Mouse (Mus musculus) splenic B cell, adult 2 months (primary cell): ENCODE data around the gene 4930432K21Rik.

Experiments used
- DNase-seq: peaks from one replicate; pipeline ENCODE4 v3.0.0-alpha.2; 2011; ENCODE audit warnings: low read depth, low spot score
- H3K27me3 ChIP-seq: 2 replicates; pipeline ENCODE4 v1.6.1; 2012; ENCODE audit warnings: mild to moderate bottlenecking, low read length, moderate library complexity, mixed read lengths; ENCODE audit not compliant: control insufficient read depth, poor library complexity, insufficient read depth, severe bottlenecking
- H3K36me3 ChIP-seq: 2 replicates; pipeline ENCODE4 v1.6.1; 2012; ENCODE audit warnings: mild to moderate bottlenecking, low read length, moderate library complexity, mixed read lengths; ENCODE audit not compliant: control insufficient read depth, poor library complexity, insufficient read depth, severe bottlenecking

4930432K21Rik gene

DNA sequence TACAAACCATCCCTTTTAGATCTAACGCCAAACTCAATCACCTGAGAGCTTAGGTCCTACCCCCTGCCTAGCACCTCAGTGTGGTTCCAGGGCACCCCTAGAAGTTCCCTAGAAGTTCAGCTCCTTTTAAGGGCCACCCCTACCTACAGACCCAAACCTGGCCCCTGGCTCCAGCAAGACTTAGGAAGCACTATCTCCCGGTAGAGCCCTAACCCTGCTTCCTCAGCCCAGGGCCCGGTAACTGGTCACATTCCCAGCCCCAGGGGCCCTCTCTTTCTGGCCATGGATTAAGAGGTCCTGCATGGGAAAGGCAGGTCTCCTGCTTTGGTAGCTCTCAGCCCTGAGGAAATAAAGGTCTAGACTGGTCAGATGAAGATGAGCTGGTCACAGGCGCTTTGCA lies 32.1 kb downstream of the 4930432K21Rik start:
- DNase-seq = no peak
- Histone ChIP-seq H3K27me3 (no peaks in the 10 kb centered on the region), H3K36me3 (no peaks in the 10 kb centered on the region)

DNA sequence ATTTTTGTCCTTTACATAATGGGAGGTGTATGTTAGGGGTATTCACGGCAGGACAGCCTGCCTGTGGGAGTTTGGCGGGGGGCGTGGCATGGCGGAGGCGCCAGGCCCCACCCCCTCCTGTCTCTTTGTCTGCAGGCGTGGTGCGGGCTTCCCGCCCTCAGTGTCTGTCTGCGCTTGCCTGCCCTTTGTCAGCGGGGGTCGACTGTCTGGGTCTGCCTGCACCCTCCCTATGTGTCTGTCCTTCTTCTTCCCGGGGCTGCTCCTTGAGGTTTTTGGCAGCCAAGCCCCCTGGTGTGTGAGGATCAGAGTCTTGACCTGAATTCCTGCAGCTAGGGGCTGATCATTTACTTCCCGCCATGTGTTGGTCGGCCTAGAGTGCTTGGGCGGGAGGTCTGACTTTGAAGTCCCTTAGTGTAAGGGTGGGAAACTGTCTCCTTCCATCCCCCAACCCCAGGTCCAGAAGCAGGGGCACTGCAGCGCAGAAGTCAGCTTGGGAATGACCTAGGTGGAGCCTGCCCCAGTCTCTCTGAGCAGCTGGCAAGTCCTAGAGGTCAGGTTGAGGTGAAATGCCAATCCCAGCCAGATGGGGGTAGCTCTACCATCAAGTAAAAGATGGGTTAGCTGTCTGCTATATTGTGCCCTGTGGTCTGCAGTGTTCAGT lies 32.8 kb downstream of the 4930432K21Rik start:
- Histone ChIP-seq H3K27me3 (no peaks in the 10 kb centered on the region), H3K36me3 (no peaks in the 10 kb centered on the region)
- no peak for DNase-seq

DNA sequence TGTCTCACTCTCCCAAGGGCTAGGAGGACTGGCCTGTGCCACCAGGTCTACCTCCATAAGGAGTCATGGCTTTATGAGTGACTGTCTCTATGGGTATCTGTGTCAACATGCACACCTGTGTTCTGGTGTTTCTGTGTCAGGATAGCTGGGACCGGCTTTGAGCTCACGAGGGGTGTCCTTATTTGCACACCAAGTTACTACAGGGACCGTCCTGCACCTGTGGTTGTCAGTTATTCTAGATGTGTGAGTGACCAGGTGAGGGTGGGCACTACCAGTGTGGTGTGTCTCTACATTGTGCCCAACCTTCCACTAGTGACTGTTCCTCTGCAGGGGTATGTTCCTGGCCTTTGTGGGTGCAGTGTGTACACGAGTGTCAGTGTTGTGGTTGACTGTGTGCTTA lies 35.0 kb downstream of the 4930432K21Rik start:
- no peak for DNase-seq
- no peaks in the 10 kb centered on the region for H3K36me3 ChIP-seq
- no peaks in the 10 kb centered on the region for H3K27me3 ChIP-seq

DNA sequence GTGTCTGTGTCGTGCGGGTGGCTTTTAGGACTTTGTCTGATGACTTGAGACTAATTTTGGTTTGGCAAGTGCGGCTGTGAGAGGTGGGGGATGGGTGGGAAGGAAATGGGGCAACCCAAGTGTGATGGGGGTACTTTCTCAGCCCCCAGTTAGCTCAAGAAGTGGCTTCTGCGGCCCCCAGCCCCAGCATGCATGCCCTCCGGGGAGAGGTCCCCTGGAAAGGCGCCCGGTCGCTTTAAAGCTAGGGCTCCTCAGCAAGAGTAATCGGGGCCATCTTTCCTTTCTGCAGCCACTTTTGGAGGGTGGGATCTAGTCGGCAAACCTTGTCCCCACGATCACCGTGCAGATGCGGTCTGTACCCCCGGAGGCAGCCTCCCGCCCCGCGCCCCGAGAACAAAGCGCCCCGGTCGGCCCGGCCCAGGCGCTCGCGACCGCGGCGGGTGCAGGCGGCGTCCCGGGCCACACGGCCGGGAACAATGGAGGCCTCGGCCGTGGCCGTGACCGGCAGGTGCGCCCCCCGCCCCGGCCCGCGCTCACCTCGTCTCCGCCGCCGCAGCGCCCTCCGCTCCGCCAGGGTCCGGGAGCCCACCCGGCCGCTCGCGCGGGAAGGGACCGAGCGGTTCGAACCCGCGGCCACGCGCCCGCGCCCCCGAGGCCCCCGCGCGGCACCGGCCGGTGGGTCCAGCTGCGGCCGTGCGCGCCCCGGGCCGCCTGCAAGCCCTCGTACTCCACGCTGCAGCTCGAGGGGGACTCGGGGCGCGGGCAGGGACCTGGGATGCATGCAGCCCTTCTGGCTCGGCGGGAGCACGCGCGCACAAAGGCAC lies 35.6 kb downstream of the 4930432K21Rik start:
- H3K27me3 ChIP-seq = no peaks in the 10 kb centered on the region
- no peaks in the 10 kb centered on the region for H3K36me3 ChIP-seq
- DNase-seq = no peak

DNA sequence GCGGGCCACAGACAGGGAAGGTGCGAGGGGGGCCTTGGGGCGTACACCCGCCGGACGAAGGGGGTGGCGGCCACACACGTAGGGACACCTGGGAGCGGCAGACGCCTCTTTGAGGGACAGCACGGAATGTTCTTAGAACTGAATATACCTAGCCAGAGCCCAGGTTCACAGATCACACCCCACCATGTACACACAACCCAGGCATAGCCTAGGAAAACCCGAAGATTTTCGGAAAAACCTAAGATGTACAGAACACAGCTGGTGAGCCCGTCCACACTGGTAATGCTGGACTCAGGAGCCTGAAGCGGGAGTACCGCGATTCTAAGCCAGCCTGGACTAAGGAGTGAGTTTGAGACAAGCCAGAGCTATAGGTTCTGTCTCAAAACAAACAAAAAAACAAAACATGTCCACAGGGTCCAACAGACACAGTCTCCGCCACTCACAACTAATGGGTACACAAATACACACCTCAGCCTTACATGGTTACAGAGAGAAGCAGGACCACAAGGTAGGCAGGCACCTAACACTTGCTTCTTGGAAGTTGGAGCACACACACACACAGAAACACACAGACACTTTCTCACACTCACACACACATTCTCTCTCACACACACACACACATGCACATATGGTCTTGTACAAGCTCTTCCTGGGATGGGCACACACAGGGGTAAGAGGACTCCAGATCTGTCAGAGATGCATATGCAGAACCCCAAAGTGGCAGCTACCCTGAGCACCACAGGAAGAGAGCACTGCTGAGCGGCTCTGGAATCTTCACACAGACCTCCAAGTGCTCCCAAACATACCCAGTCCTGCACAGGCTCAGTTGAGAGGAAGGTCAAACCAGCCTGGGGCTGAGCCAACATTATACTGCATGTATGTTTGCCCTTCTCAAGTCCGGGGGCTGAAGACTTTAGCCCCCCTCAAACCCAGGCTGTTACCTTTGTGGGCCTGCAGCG lies 36.5 kb downstream of the 4930432K21Rik start:
- no peak for DNase-seq

DNA sequence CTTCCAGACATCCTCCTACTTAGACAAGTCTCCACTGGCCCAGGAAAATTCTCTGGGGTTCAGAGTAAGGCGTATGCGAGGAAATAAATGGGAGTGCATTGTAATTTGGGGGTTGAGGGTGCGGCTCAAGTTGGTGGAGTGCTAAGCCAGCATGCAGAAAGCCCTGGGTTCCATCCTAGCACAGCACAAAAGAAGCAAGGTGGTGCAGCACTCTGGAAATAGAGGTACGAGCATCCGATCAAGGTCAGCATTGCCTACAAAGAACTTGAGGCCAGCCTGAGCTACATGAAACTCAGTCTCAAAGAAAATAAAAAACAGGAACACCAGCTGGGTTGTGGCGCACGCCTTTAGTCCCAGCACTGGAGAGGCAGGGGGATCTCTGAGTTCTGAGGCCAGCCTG lies 37.3 kb downstream of the 4930432K21Rik start, which contains the start of gene Nanos3:
Nanos3 (minus strand) TSS at position 101 of the 400 bp plus-strand sequence.
- Histone ChIP-seq H3K27me3 (no peaks in the 10 kb centered on the region), H3K36me3 (no peaks in the 10 kb centered on the region)
- no peak for DNase-seq

More for the DNA sequence above, 36.5 kb downstream of the 4930432K21Rik start:
- H3K36me3 ChIP-seq = no peaks in the 10 kb centered on the region
- no peaks in the 10 kb centered on the region for H3K27me3 ChIP-seq

DNA sequence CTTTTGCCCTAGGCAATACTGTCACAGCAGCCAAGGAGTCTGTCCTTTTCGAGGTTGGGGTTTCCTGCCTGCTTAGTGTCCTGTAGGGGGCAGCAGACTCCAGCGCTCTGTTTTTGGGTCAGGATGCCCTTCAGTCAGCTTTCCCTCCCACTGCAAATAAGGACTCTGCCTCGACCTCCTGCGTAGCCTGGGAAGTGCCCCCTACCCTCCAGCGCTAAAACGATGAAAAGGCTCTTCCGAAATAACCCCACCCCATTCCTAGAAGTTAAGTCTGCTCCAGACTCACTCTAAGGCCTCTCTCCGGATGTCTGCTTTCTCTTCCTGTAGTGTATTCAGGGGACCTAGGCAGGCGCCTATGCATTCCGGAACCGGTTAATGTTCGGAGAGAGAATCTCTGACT lies 38.7 kb downstream of the 4930432K21Rik start:
- no peaks in the 10 kb centered on the region for H3K27me3 ChIP-seq
- no peaks in the 10 kb centered on the region for H3K36me3 ChIP-seq
- DNase-seq = peak; percentile 90

DNA sequence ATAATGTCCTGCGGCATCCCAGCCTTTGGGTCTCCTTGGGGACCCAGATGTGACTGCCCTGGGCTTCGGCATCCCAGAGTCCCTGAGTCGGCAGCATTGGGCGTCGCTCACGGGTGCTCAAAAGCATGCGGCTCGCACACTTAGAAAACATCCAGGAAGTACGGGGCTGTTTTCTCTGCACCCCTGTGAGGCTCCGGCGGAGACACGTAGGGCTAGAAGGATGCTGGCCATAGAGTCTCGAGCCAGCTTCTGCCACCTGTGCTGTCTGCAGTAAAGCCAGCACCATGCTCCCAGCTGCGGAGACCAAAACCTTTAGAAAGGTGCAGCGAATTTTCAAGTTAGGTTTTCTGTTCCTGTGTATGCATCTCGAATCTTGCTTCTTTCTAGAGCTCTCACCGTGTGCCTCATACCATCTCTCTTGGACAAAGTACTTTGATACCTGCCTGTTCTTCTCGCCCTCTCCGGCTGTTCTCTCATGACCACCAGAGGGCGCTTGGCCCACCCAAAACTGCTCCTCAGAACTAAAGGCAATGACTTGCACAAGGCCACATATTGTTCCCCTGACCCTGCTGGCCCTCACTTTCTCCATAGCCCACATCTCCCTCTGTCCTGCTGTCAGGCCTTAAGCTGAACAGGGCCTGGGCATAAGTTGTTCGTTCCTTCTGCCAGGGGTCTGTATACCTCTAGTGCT lies 39.4 kb downstream of the 4930432K21Rik start:
- peak; percentile 91 for DNase-seq
- no peaks in the 10 kb centered on the region for H3K27me3 ChIP-seq
- no peaks in the 10 kb centered on the region for H3K36me3 ChIP-seq

DNA sequence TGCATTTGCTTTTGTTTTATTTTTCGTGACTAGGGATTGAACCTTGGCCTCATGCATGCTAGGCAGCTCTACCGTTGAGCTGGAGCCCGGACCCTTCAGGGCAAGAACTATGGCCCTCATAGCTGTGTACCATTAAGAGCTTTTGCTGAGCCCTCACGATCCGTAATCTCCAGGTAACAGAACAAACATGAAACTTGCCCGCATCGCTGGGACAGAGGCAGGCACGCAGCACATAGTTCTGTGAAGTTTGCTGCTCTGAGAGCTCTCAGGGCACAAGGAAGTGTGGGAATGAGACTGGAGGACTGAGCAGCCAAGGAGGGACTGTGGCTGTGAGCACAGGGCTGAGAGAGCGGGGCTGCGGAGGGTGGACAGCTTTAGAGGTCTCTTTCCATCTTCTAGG lies 40.8 kb downstream of the 4930432K21Rik start:
- Histone ChIP-seq H3K36me3 (no peaks in the 10 kb centered on the region), H3K27me3 (no peaks in the 10 kb centered on the region)
- DNase-seq = no peak

DNA sequence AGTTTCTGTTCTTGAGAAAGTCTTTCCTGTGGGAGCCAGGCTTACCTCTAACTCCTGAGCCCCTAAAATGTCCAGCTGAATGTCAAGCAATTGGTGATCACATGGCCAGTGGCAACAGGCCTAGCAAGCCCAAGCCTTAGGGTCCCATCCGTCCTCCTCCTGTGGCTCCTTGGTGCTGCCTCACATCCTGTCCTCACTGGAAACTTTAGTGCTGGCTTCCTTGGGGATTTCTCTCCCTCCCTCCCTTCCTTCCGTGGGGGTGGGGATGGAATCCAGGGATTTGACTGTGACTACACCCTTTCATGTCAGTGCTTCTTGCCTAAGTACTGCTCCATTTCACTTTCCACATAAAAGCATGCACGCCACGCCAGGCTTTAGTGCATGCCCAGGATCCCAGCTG lies 41.8 kb downstream of the 4930432K21Rik start:
- Histone ChIP-seq H3K36me3 (no peaks in the 10 kb centered on the region), H3K27me3 (no peaks in the 10 kb centered on the region)
- DNase-seq = no peak

DNA sequence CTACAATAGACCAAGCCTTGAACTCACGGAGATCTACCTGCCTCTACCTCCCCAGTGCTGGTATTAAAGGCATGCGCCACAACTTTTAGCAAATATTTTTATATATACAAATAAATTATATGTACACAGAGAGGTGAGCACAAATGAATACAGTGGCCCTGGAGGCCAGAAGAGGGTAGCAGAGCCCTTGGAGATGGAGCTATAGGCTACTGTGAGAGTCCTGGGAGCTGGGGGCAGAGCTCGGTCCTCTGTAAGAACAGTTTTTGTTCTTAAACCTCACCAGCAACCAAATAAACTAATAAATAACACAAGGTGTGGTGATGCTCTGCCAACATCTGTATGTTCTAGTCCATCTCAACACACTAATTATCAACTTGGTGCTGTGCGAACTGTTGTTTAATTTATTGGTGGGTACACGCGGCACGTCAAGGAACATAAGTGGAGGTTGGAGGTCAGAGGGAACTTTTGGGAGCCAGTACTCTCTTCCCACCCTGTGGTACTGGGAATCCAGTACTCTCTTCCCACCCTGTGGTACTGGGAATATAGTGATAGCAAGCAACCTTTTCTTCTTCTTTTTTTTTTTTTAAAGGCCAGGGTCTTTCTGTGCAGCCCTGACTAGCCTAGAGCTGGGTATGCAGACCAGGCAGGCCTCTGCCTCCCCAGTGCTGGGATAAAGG lies 42.5 kb downstream of the 4930432K21Rik start:
- DNase-seq = no peak
- Histone ChIP-seq H3K27me3 (no peaks in the 10 kb centered on the region), H3K36me3 (no peaks in the 10 kb centered on the region)

DNA sequence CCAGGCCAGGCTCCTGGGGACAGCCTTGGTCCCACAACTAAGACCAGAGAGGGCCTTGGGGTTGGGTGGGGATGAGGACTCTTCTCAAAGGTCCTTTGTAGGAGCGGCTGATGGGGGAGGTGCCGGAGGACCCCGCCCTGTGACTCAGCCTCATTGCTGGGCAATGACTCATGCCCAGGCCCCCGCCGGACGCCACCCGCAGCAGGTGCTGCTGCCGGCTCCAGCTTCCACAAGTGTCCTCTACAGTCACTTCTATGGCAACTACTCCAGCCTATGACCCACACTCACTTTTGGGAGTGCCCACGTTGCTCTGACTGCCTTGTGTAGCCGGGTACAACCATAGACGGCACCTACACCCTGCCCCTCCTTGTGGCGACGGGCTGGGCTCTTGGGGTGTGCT lies 44.2 kb downstream of the 4930432K21Rik start:
- Histone ChIP-seq H3K36me3 (no peaks in the 10 kb centered on the region), H3K27me3 (no peaks in the 10 kb centered on the region)
- peak; percentile 20 for DNase-seq

DNA sequence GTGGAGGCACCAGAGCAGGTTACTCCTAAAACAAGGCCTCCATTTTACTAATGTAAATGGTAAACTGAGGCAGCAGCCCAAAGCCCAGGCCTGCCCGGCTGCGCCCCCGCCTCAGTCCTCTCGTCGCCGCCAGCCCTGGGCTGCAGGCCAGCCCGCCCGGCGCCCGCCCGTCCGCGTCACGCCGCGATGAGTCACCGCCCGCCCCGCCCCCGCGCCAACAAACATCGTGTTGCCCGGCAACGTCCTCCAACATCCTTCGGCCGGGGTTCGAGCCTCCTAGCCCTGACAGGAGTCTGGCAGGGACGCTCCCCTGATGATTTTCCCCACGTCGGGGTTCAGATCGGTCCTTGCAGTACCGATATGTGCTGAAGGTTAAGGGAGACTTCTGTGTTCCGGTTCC lies 44.7 kb downstream of the 4930432K21Rik start:
- DNase-seq = peak; percentile 88
- Histone ChIP-seq H3K36me3 (no peaks in the 10 kb centered on the region), H3K27me3 (no peaks in the 10 kb centered on the region; the same call in 1 of the 2 replicates)

DNA sequence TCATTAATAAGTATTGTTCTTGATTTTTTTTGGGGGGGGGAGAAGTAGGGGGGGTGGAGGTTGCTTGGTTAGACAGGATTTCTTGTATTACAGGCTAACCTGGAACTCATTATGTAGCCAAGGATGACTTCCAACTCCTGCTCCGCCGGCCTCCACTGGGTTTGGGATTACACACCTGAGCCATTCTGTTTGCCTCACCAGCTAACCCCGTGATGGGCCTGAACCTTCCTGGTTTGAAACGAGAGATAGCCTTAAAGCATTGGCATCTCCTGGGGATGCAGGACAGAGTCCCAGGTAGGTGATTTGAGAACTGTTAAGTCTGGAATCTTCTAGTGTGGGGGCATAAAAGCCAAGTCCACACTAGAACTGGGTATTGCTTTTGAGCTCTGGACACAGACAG lies 45.3 kb downstream of the 4930432K21Rik start:
- no peak for DNase-seq
- no peaks in the 10 kb centered on the region for H3K36me3 ChIP-seq

More for the DNA sequence above, 45.3 kb downstream of the 4930432K21Rik start:
- no peaks in the 10 kb centered on the region; the same call in 1 of the 2 replicates for H3K27me3 ChIP-seq
